Mouse (Mus musculus): ENCODE results near the gene 4930451I11Rik. TPM values are rescaled to one million over a fixed set of nuclear protein-coding genes. Genes with fewer than 3 reads are reported as not detected.

4930451I11Rik gene
- polyA plus RNA-seq, 1 experiment from 2014 or later, result not detected

DNA sequence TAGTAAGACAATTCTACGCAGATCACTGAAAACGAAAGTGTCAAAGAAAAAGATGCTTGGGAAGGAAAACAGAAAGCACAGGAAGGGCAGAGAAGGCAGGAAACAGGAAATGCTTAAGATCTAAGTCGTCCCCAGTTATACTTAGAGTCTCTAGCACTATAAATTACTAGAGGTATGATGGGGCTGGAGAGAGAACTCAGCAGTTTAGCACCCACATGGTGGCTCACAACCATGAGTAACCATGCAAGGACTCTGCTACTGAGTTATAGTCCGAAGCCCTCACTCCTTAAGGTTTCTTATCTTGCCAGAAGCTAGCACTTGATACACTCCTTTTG lies 37.2 kb downstream of the 4930451I11Rik start:
- Histone ChIP-seq H3K4me1 (replicated peaks; ENCODE audit: control insufficient read depth, insufficient read depth, low read length) (peaks cover 20% of the 10 kb centered on the region), H3K9me3 (ENCODE audit: control insufficient read depth, low read length) (no peaks in the 10 kb centered on the region), H3K36me3 (ENCODE audit: control insufficient read depth, insufficient read depth, low read length) (peaks cover 49% of the 10 kb centered on the region), H3K9ac (ENCODE audit: low read length) (no peak overlapping the region), H3K27me3 (replicated peaks; ENCODE audit: control insufficient read depth, insufficient read depth, low read length) (no peaks in the 10 kb centered on the region), H3K4me3 (ENCODE audit: low read depth, low read length) (no peak overlapping the region), H3K27ac (ENCODE audit: low read depth) (no peak overlapping the region), H3K4me2 (ENCODE audit: low read length) (no peak overlapping the region)
- 68% methylated on average over 4 of the region's 4 CpGs for WGBS
- no peak for DNase-seq (ENCODE audit: low spot score)
- ATAC-seq (replicated peaks; ENCODE audit: low FRiP score, low TSS enrichment, low read depth), result no peak

DNA sequence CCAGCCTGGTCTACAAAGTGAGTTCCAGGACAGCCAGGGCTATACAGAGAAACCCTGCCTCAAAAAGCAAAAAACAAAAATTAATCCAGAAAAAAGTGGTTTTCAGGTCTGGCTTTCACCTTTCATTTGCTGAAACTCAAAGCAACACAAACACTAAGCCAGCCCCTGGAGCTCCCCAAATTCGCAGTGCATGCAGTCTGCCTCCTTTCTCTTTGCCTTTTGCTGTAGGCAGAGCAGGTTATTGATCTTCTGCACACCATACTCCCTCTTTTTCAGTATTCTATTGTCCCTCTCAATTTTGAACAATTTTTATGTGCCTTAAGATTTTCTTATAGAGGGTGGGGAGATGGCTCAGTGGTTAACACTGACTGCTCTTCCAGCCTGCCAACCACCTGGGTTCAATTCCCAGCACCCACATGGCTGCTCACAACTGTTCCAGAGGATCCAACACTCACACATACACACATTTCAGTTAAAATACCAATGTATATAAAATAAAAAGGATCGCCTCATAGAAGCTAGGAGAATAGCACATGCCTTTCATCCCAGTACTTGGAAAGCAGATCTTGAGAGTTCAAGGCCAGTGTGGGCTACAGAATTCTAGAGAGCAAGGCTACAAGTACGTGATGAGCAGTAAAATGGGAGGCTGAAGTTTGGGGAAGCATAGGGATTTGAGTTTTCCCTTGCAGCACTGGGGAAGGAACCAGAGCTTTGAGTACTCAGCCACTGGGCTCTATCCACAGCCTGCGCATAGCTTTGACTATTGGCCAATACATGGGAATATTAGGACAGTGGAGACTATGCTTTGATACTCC lies 37.8 kb downstream of the 4930451I11Rik start:
- Histone ChIP-seq H3K27ac (ENCODE audit: low read depth) (no peak overlapping the region), H3K4me2 (ENCODE audit: low read length) (no peak overlapping the region)

DNA sequence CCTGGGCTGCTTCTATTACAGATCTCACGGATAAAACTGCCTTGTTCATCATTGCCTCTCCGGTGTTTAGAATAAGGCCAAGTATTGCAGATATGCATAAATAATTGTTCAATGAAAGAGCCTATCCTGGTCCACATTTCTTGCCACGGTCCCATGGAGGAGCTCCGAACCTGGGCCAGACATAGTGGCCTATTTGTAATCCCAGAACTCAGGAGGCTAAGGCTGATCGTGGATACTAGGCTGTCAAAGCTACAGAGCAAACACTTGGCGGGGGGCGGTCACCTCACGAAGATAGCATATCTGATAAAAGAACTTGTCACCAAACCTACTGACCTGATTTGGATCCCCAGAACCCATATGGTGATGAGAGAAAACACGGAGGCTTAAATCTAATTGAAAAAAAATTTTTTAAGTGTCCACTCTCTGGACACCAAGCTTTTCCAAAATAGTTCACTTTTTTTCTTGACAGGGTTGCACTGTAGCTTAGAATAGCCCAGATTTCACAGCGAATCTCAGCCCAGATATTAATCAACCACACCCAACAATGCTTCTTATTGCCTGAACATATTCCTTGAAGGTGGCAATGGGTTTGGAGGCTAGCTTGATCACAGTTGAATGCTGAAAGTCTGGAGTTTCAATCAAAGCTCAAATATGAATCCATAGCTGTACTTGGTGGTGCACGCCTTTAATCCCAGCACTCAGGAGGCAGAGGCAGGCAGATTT lies 38.6 kb downstream of the 4930451I11Rik start:
- ATAC-seq (replicated peaks; ENCODE audit: low FRiP score, low TSS enrichment, low read depth) (peak; percentile 24; the same call in 1 of the 2 replicates), DNase-seq (ENCODE audit: low spot score) (no peak)
- Histone ChIP-seq H3K9me3 (ENCODE audit: control insufficient read depth, low read length) (no peaks in the 10 kb centered on the region), H3K27me3 (replicated peaks; ENCODE audit: control insufficient read depth, insufficient read depth, low read length) (no peaks in the 10 kb centered on the region), H3K36me3 (ENCODE audit: control insufficient read depth, insufficient read depth, low read length) (peaks cover 63% of the 10 kb centered on the region), H3K4me3 (ENCODE audit: low read depth, low read length) (peak overlapping the region; percentile 69), H3K4me1 (replicated peaks; ENCODE audit: control insufficient read depth, insufficient read depth, low read length) (peaks cover 17% of the 10 kb centered on the region), H3K27ac (ENCODE audit: low read depth) (peak overlapping the region; percentile 97), H3K9ac (ENCODE audit: low read length) (peak overlapping the region; percentile 89), H3K4me2 (ENCODE audit: low read length) (peak overlapping the region; percentile 72)
- WGBS, result 22% methylated on average over 11 of the region's 11 CpGs

More for the DNA sequence above, 37.8 kb downstream of the 4930451I11Rik start:
- no peak overlapping the region for H3K9ac ChIP-seq (ENCODE audit: low read length)
- H3K4me3 ChIP-seq (ENCODE audit: low read depth, low read length), result no peak overlapping the region
- DNase-seq (ENCODE audit: low spot score), result no peak
- H3K9me3 ChIP-seq (ENCODE audit: control insufficient read depth, low read length), result no peaks in the 10 kb centered on the region
- H3K27me3 ChIP-seq (replicated peaks; ENCODE audit: control insufficient read depth, insufficient read depth, low read length), result no peaks in the 10 kb centered on the region
- no peak for ATAC-seq (replicated peaks; ENCODE audit: low FRiP score, low TSS enrichment, low read depth)
- peaks cover 20% of the 10 kb centered on the region for H3K4me1 ChIP-seq (replicated peaks; ENCODE audit: control insufficient read depth, insufficient read depth, low read length)
- H3K36me3 ChIP-seq (ENCODE audit: control insufficient read depth, insufficient read depth, low read length), result peaks cover 55% of the 10 kb centered on the region
- 70% methylated on average over 4 of the region's 4 CpGs for WGBS

DNA sequence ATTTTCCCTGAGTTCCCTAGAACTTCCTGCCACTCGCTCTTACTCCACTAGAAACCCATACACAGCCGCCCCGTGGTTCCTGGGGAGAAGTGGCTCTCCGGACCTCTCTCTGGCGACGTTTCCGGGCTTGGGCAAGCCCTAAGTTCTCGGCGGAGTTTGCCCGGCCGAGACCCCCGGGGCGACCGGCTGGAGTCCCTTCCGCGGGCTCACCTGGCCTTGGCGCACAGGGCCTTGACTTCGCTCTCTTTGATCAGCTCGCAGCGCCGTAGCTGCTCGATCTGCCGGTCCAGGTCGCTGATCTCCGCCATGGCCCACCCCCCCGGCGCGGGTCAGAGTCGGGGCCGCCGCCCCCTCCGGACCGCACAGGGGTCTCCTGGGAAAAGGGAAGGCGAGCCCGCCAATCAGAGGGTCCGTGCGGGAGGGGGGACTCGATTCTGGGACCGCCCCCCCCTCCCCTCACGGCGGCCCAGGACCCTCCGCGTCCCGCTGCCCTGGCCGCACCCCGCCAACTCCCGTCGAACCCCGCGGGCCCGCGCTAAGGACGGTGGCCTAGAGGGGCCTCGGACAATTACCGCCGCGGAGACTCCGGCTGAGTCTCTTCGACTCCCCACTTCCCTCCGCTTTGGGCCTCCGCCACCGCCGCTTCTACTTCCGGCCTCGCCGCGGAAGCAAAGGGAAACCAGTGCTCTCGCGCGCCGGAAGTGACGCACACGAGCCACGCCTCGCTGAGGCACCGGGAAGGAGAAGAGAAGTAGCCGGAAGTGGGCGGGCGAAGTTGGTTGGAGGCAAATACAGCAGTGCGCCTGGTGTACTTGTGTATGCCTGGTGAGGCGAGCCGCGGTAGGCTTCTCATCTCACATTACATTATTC lies 39.4 kb downstream of the 4930451I11Rik start, which contains the start of gene Ppp4c:
Gene Ppp4c (minus strand): TSS at position 646 of the 870 bp plus-strand sequence.
- Histone ChIP-seq H3K36me3 (ENCODE audit: control insufficient read depth, insufficient read depth, low read length) (peaks cover 67% of the 10 kb centered on the region), H3K9me3 (ENCODE audit: control insufficient read depth, low read length) (no peaks in the 10 kb centered on the region), H3K4me2 (ENCODE audit: low read length) (peak within 1 kb of the TSS; percentile 72), H3K4me1 (replicated peaks; ENCODE audit: control insufficient read depth, insufficient read depth, low read length) (peaks cover 10% of the 10 kb centered on the region), H3K9ac (ENCODE audit: low read length) (peak within 1 kb of the TSS; percentile 89), H3K27ac (ENCODE audit: low read depth) (peak within 1 kb of the TSS; percentile 97), H3K27me3 (replicated peaks; ENCODE audit: control insufficient read depth, insufficient read depth, low read length) (no peaks in the 10 kb centered on the region), H3K4me3 (ENCODE audit: low read depth, low read length) (peak within 1 kb of the TSS; percentile 69)
- WGBS, result under 1% methylated on average over 82 of the region's 83 CpGs
- ATAC-seq (replicated peaks; ENCODE audit: low FRiP score, low TSS enrichment, low read depth) (peak; percentile 93), DNase-seq (ENCODE audit: low spot score) (peak; percentile 97)

DNA sequence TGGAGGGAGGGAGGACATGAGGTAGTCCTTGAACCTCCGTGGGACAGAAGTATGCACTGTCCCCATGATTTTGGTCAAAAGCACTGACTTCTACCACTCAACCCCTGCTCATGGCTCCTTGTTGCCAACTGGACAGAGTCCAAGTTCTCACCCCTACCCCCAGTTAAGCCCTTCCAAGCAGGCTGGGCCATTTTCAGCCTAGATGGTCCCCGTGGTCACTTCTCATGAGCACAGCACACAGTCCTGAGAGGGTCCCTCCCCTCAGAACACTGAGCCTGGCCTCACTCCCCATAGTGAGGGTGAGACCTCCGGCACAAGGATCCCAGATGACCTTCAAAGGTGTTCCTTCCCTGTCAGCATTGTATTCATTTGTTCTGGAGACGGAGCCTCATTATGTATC lies 42.3 kb downstream of the 4930451I11Rik start:
- WGBS, result 94% methylated on average over 4 of the region's 4 CpGs
- Histone ChIP-seq H3K27me3 (replicated peaks; ENCODE audit: control insufficient read depth, insufficient read depth, low read length) (no peaks in the 10 kb centered on the region), H3K9ac (ENCODE audit: low read length) (no peak overlapping the region), H3K4me3 (ENCODE audit: low read depth, low read length) (no peak overlapping the region), H3K9me3 (ENCODE audit: control insufficient read depth, low read length) (no peaks in the 10 kb centered on the region), H3K4me1 (replicated peaks; ENCODE audit: control insufficient read depth, insufficient read depth, low read length) (peaks cover 5% of the 10 kb centered on the region; the same call in 1 of the 2 replicates), H3K4me2 (ENCODE audit: low read length) (no peak overlapping the region), H3K36me3 (ENCODE audit: control insufficient read depth, insufficient read depth, low read length) (peaks cover 68% of the 10 kb centered on the region), H3K27ac (ENCODE audit: low read depth) (no peak overlapping the region)
- ATAC-seq (replicated peaks; ENCODE audit: low FRiP score, low TSS enrichment, low read depth) (no peak), DNase-seq (ENCODE audit: low spot score) (no peak)

DNA sequence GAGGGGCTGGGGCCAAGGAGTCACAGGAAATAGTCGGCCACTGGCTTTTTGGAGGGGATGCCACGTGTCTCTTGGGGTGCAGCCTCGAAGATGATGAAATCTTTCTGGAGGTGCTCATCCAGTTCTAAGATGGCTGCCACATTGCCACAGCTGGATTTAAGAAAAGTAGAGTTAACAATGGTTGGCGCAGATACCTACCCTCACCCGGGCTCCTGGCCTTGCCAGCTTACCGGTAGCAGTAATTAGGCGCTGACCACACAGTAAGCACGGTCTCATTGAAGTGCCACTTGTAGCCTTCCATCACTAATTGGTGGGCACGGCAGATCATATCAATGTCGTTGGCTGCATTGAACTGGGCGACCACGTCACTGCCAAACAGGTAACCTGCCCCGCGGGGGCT lies 45.3 kb downstream of the 4930451I11Rik start:
- Histone ChIP-seq H3K4me2 (ENCODE audit: low read length) (no peak overlapping the region), H3K9me3 (ENCODE audit: control insufficient read depth, low read length) (no peaks in the 10 kb centered on the region), H3K36me3 (ENCODE audit: control insufficient read depth, insufficient read depth, low read length) (peaks cover 68% of the 10 kb centered on the region), H3K4me3 (ENCODE audit: low read depth, low read length) (no peak overlapping the region), H3K9ac (ENCODE audit: low read length) (no peak overlapping the region), H3K4me1 (replicated peaks; ENCODE audit: control insufficient read depth, insufficient read depth, low read length) (peaks cover 8% of the 10 kb centered on the region), H3K27ac (ENCODE audit: low read depth) (no peak overlapping the region), H3K27me3 (replicated peaks; ENCODE audit: control insufficient read depth, insufficient read depth, low read length) (no peaks in the 10 kb centered on the region)
- WGBS, result 94% methylated on average over 14 of the region's 14 CpGs
- ATAC-seq (replicated peaks; ENCODE audit: low FRiP score, low TSS enrichment, low read depth) (no peak), DNase-seq (ENCODE audit: low spot score) (no peak)

DNA sequence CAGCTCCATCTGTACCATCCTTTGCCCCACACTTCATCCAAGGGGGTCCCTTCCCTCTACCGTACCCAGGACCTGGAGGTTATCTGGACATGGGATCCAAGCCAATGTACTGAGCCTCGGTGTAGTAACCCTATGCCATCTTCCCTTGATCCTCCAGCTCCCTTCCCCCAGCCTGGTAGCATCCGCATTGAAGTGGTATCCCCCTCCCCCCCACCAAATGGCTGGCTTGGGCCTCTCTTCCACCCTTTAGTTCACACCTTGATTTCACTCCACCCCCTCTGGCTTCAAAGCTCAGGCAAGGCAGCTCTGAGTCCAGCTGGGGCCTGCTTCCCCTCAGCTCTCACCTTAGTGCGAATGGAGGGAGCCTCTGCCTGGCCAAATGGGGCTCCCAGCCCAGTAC lies 46.4 kb downstream of the 4930451I11Rik start:
- DNase-seq (ENCODE audit: low spot score) (no peak), ATAC-seq (replicated peaks; ENCODE audit: low FRiP score, low TSS enrichment, low read depth) (no peak)
- H3K36me3 ChIP-seq (ENCODE audit: control insufficient read depth, insufficient read depth, low read length), result peaks cover 64% of the 10 kb centered on the region
- no peak overlapping the region for H3K9ac ChIP-seq (ENCODE audit: low read length)
- H3K4me3 ChIP-seq (ENCODE audit: low read depth, low read length), result no peak overlapping the region
- no peaks in the 10 kb centered on the region for H3K27me3 ChIP-seq (replicated peaks; ENCODE audit: control insufficient read depth, insufficient read depth, low read length)
- H3K4me1 ChIP-seq (replicated peaks; ENCODE audit: control insufficient read depth, insufficient read depth, low read length), result peaks cover 13% of the 10 kb centered on the region
- no peaks in the 10 kb centered on the region for H3K9me3 ChIP-seq (ENCODE audit: control insufficient read depth, low read length)
- WGBS, result 55% methylated on average over 4 of the region's 4 CpGs
- no peak overlapping the region for H3K27ac ChIP-seq (ENCODE audit: low read depth)
- no peak overlapping the region for H3K4me2 ChIP-seq (ENCODE audit: low read length)

DNA sequence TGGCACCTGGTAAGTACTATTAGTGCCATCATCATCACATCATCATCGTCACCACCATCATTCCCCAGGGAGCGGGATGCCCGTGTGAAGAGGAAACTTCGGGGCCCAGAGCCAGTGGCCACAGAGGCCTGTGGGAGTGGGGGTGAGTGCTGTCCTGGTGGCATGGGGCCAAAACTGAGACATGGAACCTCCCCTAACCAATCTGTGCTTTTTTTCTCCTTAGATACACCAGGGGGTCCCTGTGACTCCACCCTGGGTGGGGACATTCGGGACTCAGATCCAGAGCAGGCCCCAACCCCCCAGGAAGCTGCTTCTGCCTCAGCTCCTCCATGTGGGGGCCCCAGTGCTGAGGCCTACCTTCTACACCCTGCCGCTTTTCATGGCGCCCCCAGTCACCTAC lies 47.0 kb downstream of the 4930451I11Rik start:
- H3K9me3 ChIP-seq (ENCODE audit: control insufficient read depth, low read length), result no peaks in the 10 kb centered on the region
- WGBS, result 72% methylated on average over 7 of the region's 7 CpGs
- H3K27me3 ChIP-seq (replicated peaks; ENCODE audit: control insufficient read depth, insufficient read depth, low read length), result no peaks in the 10 kb centered on the region
- no peak overlapping the region for H3K9ac ChIP-seq (ENCODE audit: low read length)
- peaks cover 18% of the 10 kb centered on the region for H3K4me1 ChIP-seq (replicated peaks; ENCODE audit: control insufficient read depth, insufficient read depth, low read length)
- H3K4me2 ChIP-seq (ENCODE audit: low read length), result no peak overlapping the region
- DNase-seq (ENCODE audit: low spot score), result no peak
- no peak overlapping the region for H3K4me3 ChIP-seq (ENCODE audit: low read depth, low read length)
- no peak for ATAC-seq (replicated peaks; ENCODE audit: low FRiP score, low TSS enrichment, low read depth)
- H3K36me3 ChIP-seq (ENCODE audit: control insufficient read depth, insufficient read depth, low read length), result peaks cover 58% of the 10 kb centered on the region
- H3K27ac ChIP-seq (ENCODE audit: low read depth), result no peak overlapping the region

All from intestine, embryonic 14.5 days (tissue).